Mouse (Mus musculus): ENCODE measurements around the gene Ralgps2. TPM values are rescaled to one million over a fixed set of nuclear protein-coding genes. Genes with fewer than 3 reads are reported as not detected.

Gene Ralgps2
- 7.4 and 15.0 TPM in 2 replicates for polyA plus RNA-seq (2012; rRNA removed; ENCODE audit: low replicate concordance)

DNA sequence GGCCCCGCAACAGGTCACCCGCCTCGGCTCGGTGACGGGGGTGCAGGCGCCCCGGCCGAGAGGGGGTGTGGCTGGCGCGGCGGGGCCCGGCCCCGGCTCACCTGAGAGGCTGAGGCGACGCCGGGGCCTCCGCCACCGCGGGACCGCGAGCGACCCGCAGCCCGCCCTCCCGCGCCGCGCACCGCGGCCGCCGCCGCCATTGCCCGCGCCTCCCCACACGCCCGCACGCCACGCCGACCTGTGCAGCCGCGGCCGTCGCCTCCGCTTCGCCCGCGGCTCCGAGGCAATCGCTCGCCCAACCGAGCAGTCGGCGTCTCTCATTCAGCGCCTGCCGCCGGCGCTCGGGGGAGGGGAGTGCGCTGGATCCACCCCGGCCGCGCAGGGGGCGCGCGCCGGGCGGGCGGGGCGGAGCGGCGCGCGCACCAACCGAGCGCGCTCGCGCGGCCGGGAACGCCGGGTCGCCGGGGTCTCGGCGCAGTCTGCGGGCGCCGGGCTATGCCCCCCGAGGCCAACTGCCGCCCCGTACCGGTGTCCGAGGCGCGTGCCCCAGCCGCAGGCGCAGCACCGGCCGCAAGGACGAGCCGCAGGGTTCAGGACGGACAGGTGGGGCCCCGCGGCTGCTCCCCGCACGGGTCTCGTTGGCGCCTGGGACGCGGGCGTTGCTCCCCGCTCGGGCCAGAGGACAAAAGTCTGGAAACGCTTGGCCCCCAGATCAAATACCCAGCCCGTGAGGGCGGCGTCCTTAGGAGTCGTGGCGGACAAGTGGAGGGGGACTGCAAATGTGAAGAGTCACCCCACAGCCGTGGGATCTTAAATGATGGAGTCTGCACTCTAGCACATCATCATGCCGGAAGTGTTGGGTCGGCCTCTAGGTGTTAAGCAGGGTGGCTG lies at the start of gene Ralgps2:
Ralgps2 (minus strand) TSS at position 376 of the 891 bp plus-strand sequence.

DNA sequence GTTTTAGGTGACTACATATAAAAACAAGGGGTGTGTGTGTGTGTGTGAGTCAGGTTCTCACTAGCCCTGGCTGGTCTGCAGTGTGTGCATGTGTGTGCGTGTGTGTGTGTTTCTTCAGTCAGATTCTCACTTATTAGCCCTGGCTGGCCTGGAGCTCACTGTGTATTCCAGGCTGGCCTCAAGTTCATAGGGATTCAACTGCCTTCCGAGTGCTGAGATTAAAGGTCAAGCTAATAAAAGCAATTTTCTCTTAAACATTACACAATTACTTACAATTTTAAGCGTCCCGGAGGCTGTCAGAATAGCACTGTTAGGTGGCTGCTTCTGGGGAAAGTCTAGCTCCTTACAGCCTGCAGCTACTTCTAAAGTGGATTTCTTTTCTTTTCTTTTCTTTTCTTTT lies 101.2 kb downstream of the Ralgps2 start, which contains the start of gene Angptl1:
Angptl1 (plus strand) TSS at position 386 of the 400 bp plus-strand sequence.

Other genes with a start within 250 kb of the Ralgps2 start
- gene Fam20b, start 220.5 kb downstream of the Ralgps2 start, polyA plus RNA-seq (2012; rRNA removed; ENCODE audit: low replicate concordance) = 13.6 and 22.9 TPM in 2 replicates
- gene Angptl1, start 101.1 kb downstream of the Ralgps2 start, polyA plus RNA-seq (2012; rRNA removed; ENCODE audit: low replicate concordance) = 0.80 and 4.1 TPM in 2 replicates
- gene Tex35, start 169.1 kb upstream of the Ralgps2 start, polyA plus RNA-seq (2012; rRNA removed; ENCODE audit: low replicate concordance) = not detected in 2 replicates